Mouse (Mus musculus): ENCODE measurements around the gene Ap5z1.

DNA sequence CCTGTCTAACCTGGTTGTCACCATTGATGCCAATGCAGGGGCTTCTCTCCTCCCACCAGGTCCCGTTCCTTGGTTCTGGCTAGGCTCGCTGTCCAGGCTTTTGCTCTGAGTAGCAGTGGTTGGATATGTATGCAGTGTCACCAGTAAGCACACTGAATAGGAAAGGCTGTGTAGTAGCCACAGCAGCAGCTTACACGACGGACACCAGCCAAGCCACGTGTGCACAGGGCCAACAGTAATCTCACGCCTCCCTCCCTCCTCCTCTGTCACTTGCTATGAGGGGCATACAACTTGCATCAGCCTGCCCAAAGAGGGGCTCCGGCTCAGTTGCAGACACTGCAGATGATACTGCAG, 46.3 kb downstream of the Ap5z1 start:
- TF ChIP-seq EP300 (IDR thresholded peaks at IDR 0.05; ENCODE audit: low read depth) (no peak), CTCF (IDR thresholded peaks at IDR 0.05; ENCODE audit: low read depth) (no peak)

Measured in liver, postnatal 0 days (tissue).